Mouse (Mus musculus): Measurements from ENCODE around the gene Zfp655. TPM values are rescaled to one million over a fixed set of nuclear protein-coding genes. Genes with fewer than 3 reads are reported as not detected.

Zfp655 gene
- polyA plus RNA-seq (2014; fragmentation: Nextera tagmentation; extraction: Ambion mirVana) = 45.9 and 47.6 TPM in 2 replicates

DNA sequence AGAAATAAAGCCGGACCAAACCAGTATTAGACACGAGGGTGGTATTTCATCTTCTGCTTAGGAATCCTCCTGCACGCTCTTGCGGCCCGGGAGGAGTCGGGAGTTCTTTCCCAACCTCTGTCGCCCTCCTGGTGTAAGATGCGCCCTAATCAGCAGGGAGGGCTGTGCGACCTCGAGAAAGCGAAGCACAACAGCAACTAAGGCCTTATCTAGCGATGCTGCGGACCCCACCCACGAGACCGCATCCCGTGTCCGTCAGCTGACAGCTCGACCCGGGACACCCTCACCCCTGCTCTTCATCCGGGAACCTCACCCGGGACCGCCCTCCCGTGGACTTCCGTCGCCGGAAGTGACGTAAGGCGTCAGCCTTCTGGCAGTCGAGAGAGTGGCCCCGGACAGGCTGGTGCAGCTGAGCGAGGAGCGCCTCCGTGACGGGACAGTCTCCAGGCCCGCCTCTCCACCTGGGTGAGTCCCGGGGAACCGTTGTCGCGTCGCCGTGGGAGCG lies at the start of gene Zfp655:
Gene Zfp655, plus strand, starts transcription at position 349 of the 505 bp plus-strand sequence.
- Histone ChIP-seq H3K4me1 (replicated peaks; ENCODE audit: control insufficient read depth, insufficient read depth, low read length) (no peaks in the 10 kb centered on the region), H3K9me3 (ENCODE audit: control insufficient read depth, low read length) (no peaks in the 10 kb centered on the region), H3K9ac (ENCODE audit: low read depth, low read length) (peak within 1 kb of the TSS; percentile 96), H3K36me3 (ENCODE audit: control insufficient read depth, insufficient read depth, low read length) (no peaks in the 10 kb centered on the region; the same call in 1 of the 2 replicates), H3K4me2 (replicated peaks; ENCODE audit: low read depth, low read length) (peak within 1 kb of the TSS; percentile 68), H3K27me3 (ENCODE audit: control insufficient read depth, insufficient read depth, low read length) (no peaks in the 10 kb centered on the region), H3K4me3 (ENCODE audit: low read depth, low read length) (peak within 1 kb of the TSS; percentile 99), H3K27ac (ENCODE audit: low read depth, low read length) (peak within 1 kb of the TSS; percentile 88)
- peak; percentile 97 for DNase-seq (ENCODE audit: low spot score)
- under 1% methylated on average over 42 of the region's 42 CpGs for WGBS
- peak; percentile 98 for ATAC-seq (ENCODE audit: low FRiP score)

GRCm38 (mm10) chr5:145185244-145185643 lies 46.3 kb upstream of the Zfp655 start:
- ATAC-seq (ENCODE audit: low FRiP score) (no peak), DNase-seq (ENCODE audit: low spot score) (no peak)
- WGBS = 91% methylated on average over 2 of the region's 2 CpGs
- 0 out of 2 replicates have a peak, but pooled peaks cover 1% of the 10 kb centered on the region for H3K4me1 ChIP-seq (replicated peaks; ENCODE audit: control insufficient read depth, insufficient read depth, low read length)
- no peaks in the 10 kb centered on the region for H3K9me3 ChIP-seq (ENCODE audit: control insufficient read depth, low read length)
- peaks cover 21% of the 10 kb centered on the region; the same call in 1 of the 2 replicates for H3K36me3 ChIP-seq (ENCODE audit: control insufficient read depth, insufficient read depth, low read length)
- no peaks in the 10 kb centered on the region for H3K27me3 ChIP-seq (ENCODE audit: control insufficient read depth, insufficient read depth, low read length)
- H3K27ac ChIP-seq (ENCODE audit: low read depth, low read length) = no peak overlapping the region
- no peak overlapping the region for H3K9ac ChIP-seq (ENCODE audit: low read depth, low read length)
- no peak overlapping the region for H3K4me2 ChIP-seq (replicated peaks; ENCODE audit: low read depth, low read length)
- no peak overlapping the region for H3K4me3 ChIP-seq (ENCODE audit: low read depth, low read length)

GRCm38 (mm10) chr5:145189416-145189815 lies 42.1 kb upstream of the Zfp655 start:
- Histone ChIP-seq H3K9me3 (ENCODE audit: control insufficient read depth, low read length) (no peaks in the 10 kb centered on the region), H3K4me1 (replicated peaks; ENCODE audit: control insufficient read depth, insufficient read depth, low read length) (0 out of 2 replicates have a peak, but pooled peaks cover 2% of the 10 kb centered on the region), H3K27me3 (ENCODE audit: control insufficient read depth, insufficient read depth, low read length) (no peaks in the 10 kb centered on the region), H3K4me2 (replicated peaks; ENCODE audit: low read depth, low read length) (no peak overlapping the region), H3K36me3 (ENCODE audit: control insufficient read depth, insufficient read depth, low read length) (peaks cover 13% of the 10 kb centered on the region; the same call in 1 of the 2 replicates), H3K27ac (ENCODE audit: low read depth, low read length) (no peak overlapping the region), H3K4me3 (ENCODE audit: low read depth, low read length) (no peak overlapping the region; the same call in 1 of the 2 replicates), H3K9ac (ENCODE audit: low read depth, low read length) (no peak overlapping the region)
- 94% methylated on average over 6 of the region's 6 CpGs for WGBS
- DNase-seq (ENCODE audit: low spot score) (no peak), ATAC-seq (ENCODE audit: low FRiP score) (no peak)

GRCm38 (mm10) chr5:145190373-145190772 lies 41.1 kb upstream of the Zfp655 start:
- Histone ChIP-seq H3K4me3 (ENCODE audit: low read depth, low read length) (peak overlapping the region; percentile 72), H3K9me3 (ENCODE audit: control insufficient read depth, low read length) (no peaks in the 10 kb centered on the region), H3K9ac (ENCODE audit: low read depth, low read length) (peak overlapping the region; percentile 92), H3K36me3 (ENCODE audit: control insufficient read depth, insufficient read depth, low read length) (peaks cover 9% of the 10 kb centered on the region; the same call in 1 of the 2 replicates), H3K4me2 (replicated peaks; ENCODE audit: low read depth, low read length) (peak overlapping the region; percentile 72), H3K27me3 (ENCODE audit: control insufficient read depth, insufficient read depth, low read length) (no peaks in the 10 kb centered on the region), H3K4me1 (replicated peaks; ENCODE audit: control insufficient read depth, insufficient read depth, low read length) (0 out of 2 replicates have a peak, but pooled peaks cover 2% of the 10 kb centered on the region), H3K27ac (ENCODE audit: low read depth, low read length) (no peak overlapping the region)
- 58% methylated on average over 5 of the region's 5 CpGs for WGBS
- DNase-seq (ENCODE audit: low spot score) (no peak), ATAC-seq (ENCODE audit: low FRiP score) (no peak)

DNA sequence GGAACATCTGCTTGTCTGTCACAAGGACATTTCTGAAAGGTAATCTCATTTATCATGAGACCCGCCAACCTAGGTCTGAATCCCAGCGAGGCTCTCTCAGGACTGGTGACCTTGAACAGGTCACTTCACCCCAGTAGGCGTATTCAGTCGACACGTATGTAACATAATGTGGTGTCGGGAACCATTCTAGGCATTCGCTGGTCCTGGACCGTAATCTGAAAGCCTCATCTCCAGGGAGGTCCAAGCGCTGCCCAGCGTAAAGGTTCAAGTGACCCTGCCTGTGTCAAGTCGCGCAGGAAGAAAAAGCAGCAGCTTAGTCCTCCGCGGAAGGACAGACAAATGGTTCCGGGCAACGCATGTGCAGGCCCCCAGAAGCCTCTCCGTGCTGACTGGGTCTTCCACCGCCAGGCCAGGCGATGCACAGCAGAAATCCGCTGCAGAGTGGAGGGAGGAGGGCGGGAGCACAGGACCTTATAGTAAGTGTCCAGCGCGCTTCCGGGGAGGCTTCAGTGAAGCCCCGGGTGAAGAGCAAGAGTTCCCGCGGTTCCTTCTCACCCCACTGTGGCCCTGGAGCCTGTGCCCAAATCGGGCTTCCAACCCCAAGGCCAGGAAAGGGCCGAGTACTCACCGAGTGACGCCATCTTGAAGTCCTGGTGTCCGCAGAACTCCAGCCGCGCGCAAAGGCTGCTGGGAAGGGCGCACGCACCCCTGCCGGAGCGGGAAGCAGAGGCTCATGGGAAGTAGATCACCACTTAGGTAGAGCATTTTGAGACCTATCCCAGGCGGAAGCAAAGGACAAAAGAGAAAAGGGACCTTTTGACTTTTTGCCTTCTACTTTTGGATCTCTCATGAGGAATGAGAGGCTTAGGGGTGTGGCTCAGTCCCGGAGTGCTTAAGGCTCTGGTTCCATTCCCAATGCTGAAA lies 40.4 kb upstream of the Zfp655 start:
- peak; percentile 91 for ATAC-seq (ENCODE audit: low FRiP score)
- Histone ChIP-seq H3K27ac (ENCODE audit: low read depth, low read length) (peak overlapping the region; percentile 73), H3K9ac (ENCODE audit: low read depth, low read length) (peak overlapping the region; percentile 92), H3K27me3 (ENCODE audit: control insufficient read depth, insufficient read depth, low read length) (no peaks in the 10 kb centered on the region), H3K9me3 (ENCODE audit: control insufficient read depth, low read length) (no peaks in the 10 kb centered on the region), H3K4me2 (replicated peaks; ENCODE audit: low read depth, low read length) (peak overlapping the region; percentile 72), H3K36me3 (ENCODE audit: control insufficient read depth, insufficient read depth, low read length) (peaks cover 9% of the 10 kb centered on the region; the same call in 1 of the 2 replicates), H3K4me3 (ENCODE audit: low read depth, low read length) (peak overlapping the region; percentile 72), H3K4me1 (replicated peaks; ENCODE audit: control insufficient read depth, insufficient read depth, low read length) (0 out of 2 replicates have a peak, but pooled peaks cover 2% of the 10 kb centered on the region)
- WGBS = under 1% methylated on average over 41 of the region's 41 CpGs
- peak; percentile 93 for DNase-seq (ENCODE audit: low spot score)

- DNase-seq (ENCODE audit: low spot score) (no peak), ATAC-seq (ENCODE audit: low FRiP score) (no peak)
- Histone ChIP-seq H3K4me2 (replicated peaks; ENCODE audit: low read depth, low read length) (peak within 1 kb of the TSS; percentile 72), H3K9me3 (ENCODE audit: control insufficient read depth, low read length) (no peaks in the 10 kb centered on the region), H3K4me1 (replicated peaks; ENCODE audit: control insufficient read depth, insufficient read depth, low read length) (0 out of 2 replicates have a peak, but pooled peaks cover 2% of the 10 kb centered on the region), H3K27me3 (ENCODE audit: control insufficient read depth, insufficient read depth, low read length) (no peaks in the 10 kb centered on the region), H3K36me3 (ENCODE audit: control insufficient read depth, insufficient read depth, low read length) (peaks cover 8% of the 10 kb centered on the region; the same call in 1 of the 2 replicates), H3K27ac (ENCODE audit: low read depth, low read length) (peak within 1 kb of the TSS; percentile 73), H3K4me3 (ENCODE audit: low read depth, low read length) (peak within 1 kb of the TSS; percentile 72), H3K9ac (ENCODE audit: low read depth, low read length) (peak within 1 kb of the TSS; percentile 92)
- 88% methylated on average over 2 of the region's 2 CpGs for WGBS
These were observed 39.6 kb upstream of the Zfp655 start, which contains the start of gene Atp5j2 for GRCm38 (mm10) chr5:145191962-145192361. TSS of gene Atp5j2 (minus strand) at chr5:145192062.

- Histone ChIP-seq H3K4me1 (replicated peaks; ENCODE audit: control insufficient read depth, insufficient read depth, low read length) (peaks cover 3% of the 10 kb centered on the region), H3K27ac (ENCODE audit: low read depth, low read length) (no peak overlapping the region), H3K4me3 (ENCODE audit: low read depth, low read length) (no peak overlapping the region; the same call in 1 of the 2 replicates), H3K4me2 (replicated peaks; ENCODE audit: low read depth, low read length) (no peak overlapping the region), H3K9ac (ENCODE audit: low read depth, low read length) (no peak overlapping the region), H3K36me3 (ENCODE audit: control insufficient read depth, insufficient read depth, low read length) (0 out of 2 replicates have a peak, but pooled peaks cover 3% of the 10 kb centered on the region), H3K27me3 (ENCODE audit: control insufficient read depth, insufficient read depth, low read length) (no peaks in the 10 kb centered on the region), H3K9me3 (ENCODE audit: control insufficient read depth, low read length) (no peaks in the 10 kb centered on the region)
- ATAC-seq (ENCODE audit: low FRiP score) (no peak), DNase-seq (ENCODE audit: low spot score) (no peak)
- 79% methylated on average over 7 of the region's 7 CpGs for WGBS
These were observed 31.1 kb upstream of the Zfp655 start for GRCm38 (mm10) chr5:145200387-145200786.

DNA sequence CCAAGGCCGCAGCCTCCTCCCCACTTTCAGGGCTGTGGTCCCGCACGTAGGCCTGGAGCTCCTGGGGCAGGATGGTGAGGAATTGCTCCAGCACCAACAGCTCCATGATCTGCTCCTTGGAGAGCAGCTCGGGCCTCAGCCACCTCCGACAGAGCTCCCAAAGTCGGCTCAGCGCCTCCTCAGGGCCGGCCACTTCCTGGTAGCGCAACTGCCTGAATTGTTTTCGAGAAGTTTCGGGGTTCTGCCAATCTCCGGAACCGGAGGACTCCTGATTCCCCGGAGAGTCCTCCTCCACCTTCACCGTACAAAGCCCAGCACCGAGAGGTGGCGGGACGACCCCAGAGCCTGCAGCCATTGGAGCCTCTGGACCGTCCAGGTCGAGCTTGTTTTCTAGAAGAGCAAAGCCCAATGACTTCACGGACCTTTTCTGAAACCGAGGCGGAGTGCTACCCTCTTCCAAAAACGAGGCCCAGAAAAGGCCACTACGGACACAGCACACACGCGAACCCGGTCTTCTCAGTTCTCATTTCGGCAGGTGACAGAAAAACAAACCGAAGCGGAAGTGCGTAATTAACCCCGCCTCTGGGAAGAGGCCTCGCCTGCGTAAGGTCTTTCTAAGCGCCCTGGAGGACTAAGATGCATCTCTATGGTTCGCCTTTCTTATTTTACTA lies 30.1 kb upstream of the Zfp655 start, which contains the start of gene Zkscan14:
Gene Zkscan14, minus strand, starts transcription at position 548 of the 671 bp plus-strand sequence.
- Histone ChIP-seq H3K4me2 (replicated peaks; ENCODE audit: low read depth, low read length) (peak within 1 kb of the TSS; percentile 95), H3K4me3 (ENCODE audit: low read depth, low read length) (peak within 1 kb of the TSS; percentile 80), H3K4me1 (replicated peaks; ENCODE audit: control insufficient read depth, insufficient read depth, low read length) (peaks cover 4% of the 10 kb centered on the region), H3K9ac (ENCODE audit: low read depth, low read length) (peak within 1 kb of the TSS; percentile 72), H3K27ac (ENCODE audit: low read depth, low read length) (no peak within 1 kb of the TSS), H3K9me3 (ENCODE audit: control insufficient read depth, low read length) (no peaks in the 10 kb centered on the region), H3K36me3 (ENCODE audit: control insufficient read depth, insufficient read depth, low read length) (no peaks in the 10 kb centered on the region), H3K27me3 (ENCODE audit: control insufficient read depth, insufficient read depth, low read length) (no peaks in the 10 kb centered on the region)
- peak; percentile 85 for DNase-seq (ENCODE audit: low spot score)
- 2% methylated on average over 37 of the region's 37 CpGs for whole genome bisulfite sequencing
- ATAC-seq (ENCODE audit: low FRiP score) = peak; percentile 17; the same call in 1 of the 2 replicates
